Mouse (Mus musculus): ENCODE data around the gene Slc25a18.

Gene Slc25a18

GRCm38 (mm10) chr6:120841754-120842153 is 68.4 kb downstream of the Slc25a18 start:
- DNase-seq (ENCODE audit: low read depth, low spot score) = no peak

All from brain, embryonic 18.5 days (tissue).